Mouse (Mus musculus) lung, postnatal 25 days (tissue): ENCODE results near the gene Mprip.
"Not testable (repeated sequence)": the region's sequence is repeated elsewhere in the genome, so short reads cannot be mapped to it uniquely, and the experiment has no call there.

Experiments
- DNase-seq: peaks from one replicate; pipeline ENCODE4 v3.0.0; 2022; ENCODE audit warnings: low spot score

Mprip gene

DNA sequence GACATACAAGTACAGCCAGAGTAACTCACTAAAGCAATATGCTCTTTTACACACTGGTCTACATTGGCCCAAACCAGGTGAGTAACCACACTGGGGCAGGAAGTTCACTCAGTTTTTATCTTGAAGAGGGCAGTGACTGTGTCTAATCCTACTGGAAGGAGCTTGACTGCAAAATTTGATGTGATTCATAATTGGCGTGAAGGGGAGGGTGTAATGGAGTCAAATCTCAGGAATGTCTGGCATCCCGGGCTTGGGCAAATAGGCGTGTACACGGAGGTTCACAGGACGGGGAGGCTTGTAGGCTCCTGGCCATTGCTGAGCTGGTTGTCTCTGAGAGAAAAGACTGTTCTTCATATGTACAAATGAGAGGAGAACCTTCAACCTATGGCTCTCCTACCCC, 5.8 kb upstream of the Mprip start:
- DNase-seq: peak; percentile 72

GRCm38 (mm10) chr11:59656016-59656415, 5.1 kb upstream of the Mprip start:
- peak; percentile 63 for DNase-seq

DNA sequence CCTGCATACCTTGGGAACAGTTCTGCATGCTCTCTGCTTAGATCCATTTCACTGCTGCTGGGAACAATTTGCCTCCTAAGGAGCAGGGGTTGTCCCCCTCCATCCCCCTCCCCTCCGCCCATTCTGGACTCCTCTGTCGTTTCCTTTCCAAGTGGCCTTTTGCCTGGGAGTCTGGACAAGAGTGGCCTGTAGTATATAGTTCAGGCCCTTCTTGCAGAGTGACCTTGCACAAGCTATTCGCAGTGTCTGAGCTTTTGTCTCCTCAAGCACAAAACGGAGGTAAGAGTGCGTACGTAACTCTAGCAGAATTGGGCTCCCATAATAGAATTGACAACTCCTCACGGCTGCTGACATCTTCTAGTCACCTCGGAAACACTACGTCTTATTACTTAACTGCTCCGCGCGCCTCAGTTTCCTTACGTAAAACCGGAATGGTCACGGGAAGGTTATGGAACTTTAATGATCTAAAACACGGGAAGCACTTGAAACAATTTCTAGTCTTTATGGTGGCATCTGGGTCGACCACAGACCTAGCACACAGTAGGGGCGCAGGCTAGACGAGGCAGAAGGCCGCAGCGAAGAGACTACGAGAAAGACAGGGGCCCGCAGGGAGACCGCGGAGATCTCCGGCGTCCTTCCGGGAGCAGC, 620 bp downstream of the Mprip start:
- DNase-seq: no peak

GRCm38 (mm10) chr11:59662249-59662788, 1.2 kb downstream of the Mprip start:
- DNase-seq: peak; percentile 97

DNA sequence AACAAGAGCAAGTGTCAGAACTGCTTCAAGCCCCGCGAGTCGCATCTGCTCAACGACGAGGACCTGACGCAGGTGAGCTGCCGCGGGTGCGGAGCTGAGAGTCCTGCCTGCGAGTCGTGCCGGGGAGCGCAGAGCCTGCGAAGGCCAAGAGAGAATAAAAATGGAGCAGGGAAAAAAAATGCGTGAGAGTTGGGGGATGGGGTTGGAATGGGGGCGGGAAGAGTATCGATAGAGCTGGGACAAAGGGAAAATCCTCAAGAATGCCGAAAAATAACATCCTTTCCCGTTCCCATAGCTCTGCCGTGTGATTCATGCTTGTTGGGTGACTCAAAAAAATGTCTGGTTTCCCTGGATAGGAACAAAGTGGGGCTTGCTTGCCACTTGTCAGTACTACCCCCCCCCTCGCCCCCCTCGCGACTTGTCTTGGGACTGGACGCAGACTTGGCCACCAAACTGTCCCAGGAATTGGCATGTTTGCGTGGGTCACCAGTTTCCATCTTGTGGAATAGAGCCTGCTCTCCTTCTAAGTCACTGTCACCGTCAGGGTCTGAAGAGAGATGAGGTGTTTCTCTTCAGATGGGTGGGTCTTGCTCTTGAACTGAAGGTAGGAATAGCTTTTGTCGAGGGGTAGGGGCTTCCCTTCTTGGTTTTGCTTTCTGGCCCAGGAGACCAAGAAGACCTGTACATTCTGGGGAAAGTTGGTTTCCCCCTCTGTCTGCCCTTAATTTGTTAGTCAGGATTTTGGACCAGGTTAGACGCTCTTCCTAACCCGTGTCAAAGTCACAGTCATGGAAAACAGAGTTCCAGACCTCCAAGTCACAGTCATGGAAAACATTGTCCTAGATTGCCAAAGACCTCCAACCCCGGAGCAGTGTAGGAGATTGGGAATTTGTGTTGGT, 2.0 kb downstream of the Mprip start:
- DNase-seq: no peak

DNA sequence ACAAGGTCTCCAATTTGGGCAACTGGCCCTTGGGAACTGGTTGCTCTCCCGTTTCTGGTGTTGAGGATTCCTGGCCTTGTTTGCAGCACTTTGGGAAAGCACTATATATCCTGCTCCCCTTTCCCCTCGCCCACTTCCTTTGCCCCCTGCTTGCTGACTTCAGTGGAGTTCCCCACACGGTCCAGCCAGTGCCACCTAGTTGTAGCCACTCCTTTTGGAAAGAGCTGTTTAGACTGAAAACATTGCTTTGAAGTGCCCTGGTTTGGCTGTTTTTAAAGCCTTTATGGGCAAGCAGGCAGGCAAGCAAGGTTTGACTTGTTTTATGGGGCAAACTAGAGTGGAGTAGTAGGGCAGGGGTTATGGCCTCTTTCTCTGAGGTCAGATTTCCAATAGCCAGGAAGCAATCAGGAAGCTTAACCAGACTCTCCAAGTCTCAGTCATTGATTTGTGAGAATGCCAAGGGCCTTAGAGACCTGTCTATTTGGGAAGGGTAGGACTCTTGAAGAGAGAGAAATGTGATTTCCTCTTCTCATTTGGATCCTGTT, 2.7 kb downstream of the Mprip start:
- no peak for DNase-seq

GRCm38 (mm10) chr11:59664818-59665217, 3.7 kb downstream of the Mprip start:
- DNase-seq: peak; percentile 77

DNA sequence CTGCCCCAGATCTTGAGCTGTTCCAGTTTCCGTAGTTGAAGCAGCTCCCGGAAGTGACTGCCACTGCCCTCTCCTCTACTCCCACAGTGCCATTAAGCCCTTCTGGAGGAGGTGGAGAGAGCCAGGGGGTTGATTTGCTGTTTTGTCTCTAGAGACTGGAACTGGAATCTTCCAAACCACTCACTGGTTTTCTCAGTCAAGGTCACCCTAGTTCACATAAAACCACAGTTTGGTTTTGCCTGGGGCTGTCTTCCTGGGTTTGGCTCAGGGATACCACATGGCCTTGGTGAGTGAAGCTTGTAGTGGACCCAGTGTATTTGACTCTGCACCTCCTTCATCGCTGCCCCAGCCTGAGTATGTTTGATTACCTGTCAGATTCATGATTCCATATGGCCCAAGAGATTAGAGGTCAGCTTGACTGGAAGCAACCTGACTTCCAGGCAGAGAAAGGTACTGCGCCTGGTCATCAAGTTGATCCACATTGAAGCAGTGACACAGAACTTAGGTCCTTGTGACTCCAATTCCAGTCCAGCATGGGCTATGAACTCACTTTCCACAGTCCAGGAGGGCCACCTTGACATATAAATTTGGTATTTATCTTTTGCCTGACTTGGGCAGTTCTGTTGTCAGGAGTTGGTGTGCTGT, 10.1 kb downstream of the Mprip start:
- no peak for DNase-seq

DNA sequence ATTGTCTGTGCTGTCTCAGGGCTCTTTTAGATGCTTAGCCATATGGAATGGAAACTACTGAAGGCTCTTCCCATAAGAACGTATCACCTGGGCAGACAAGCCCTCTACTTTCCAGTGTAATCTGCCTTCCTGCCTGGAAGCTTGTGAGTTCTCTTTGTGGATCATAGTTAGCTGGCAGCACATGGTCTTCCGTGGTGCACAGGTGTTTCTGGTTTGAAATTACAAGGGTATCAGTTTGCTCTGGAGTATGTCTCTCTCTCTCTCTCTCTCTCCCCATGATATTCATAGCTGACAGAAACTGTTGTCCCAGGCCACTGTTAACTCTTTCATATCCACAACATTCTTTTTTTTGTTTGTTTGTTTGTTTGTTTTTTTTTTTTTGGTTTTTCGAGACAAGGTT, 12.9 kb downstream of the Mprip start:
- DNase-seq: no peak

DNA sequence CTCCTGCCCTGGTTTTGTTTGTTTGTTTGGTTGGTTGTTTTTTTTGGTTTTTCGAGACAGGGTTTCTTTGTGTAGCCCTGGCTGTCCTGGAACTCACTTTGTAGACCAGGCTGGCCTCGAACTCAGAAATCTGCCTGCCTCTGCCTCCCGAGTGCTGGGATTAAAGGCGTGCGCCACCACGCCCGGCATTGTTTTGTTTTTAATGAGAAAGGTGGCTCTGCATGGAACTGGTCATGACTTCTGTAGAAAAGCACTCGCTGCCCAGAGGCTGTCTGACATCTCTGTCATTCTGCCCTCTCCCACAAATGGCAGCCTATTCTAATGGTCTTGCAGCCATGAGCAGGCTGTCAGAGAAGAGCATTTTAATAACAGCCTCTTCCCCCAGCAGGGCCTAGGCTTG, 13.6 kb downstream of the Mprip start:
- DNase-seq: not testable (repeated sequence)

DNA sequence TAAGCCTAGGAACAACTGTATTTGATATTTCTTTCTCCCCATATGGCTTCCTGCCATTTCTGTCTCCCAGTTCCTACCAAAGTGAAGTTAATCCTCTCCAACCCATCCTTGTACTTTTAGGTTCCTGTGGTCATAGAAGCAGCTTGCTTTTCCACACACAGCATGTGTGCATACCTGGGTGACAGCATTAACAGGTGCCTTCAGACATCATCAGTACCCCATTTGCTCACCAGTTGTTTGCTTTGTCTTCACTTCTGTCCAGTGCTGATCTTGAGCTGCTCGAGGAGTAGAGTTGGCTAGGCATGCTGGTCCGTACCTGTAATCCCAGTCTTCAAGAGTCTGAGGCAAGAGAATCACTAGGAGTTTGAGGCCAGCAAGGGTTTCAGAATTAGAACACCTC, 16.7 kb downstream of the Mprip start:
- no peak for DNase-seq

- DNase-seq: no peak
Measured at GRCm38 (mm10) chr11:59678693-59679092, 17.6 kb downstream of the Mprip start.

DNA sequence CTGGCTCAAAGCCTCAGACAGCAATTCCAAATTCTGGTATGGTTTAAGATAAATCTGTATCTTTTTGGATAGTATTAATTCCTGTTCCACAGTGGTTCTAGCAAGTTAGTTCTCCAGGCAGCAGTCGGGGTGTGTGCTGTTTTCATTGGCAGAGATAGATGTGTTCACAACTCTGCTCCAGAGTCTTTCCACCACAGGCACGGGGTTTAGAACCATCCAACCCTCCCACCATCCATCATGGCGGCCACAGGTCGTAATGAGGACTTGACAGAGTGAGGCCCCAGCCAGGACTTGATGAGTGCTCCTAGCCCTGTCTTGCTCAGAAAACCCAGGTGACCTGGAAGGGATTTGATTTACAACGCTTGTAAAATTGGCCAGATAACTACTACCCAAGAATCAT, 19.0 kb downstream of the Mprip start:
- DNase-seq: no peak

DNA sequence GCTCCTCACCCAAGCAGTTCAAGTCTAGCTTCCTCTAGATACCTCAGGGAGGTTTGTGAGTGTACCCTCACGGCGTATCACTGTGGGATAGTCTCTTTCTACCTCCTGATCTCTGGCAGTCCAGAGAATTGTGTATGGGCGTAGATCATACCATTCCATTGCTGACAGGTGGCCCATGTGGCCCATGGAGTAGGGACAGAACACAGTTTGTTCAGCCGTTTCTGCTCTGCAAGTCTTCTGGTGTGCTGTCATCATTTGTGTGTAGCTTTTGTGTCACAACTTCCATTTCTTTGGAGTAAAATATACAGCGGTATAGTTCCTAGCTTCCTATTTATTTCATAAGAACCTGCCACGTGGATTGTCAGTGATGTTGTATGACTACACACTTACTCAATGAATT, 23.9 kb downstream of the Mprip start:
- no peak for DNase-seq

- peak; percentile 56 for DNase-seq
Measured at GRCm38 (mm10) chr11:59694533-59694932, 33.4 kb downstream of the Mprip start.

DNA sequence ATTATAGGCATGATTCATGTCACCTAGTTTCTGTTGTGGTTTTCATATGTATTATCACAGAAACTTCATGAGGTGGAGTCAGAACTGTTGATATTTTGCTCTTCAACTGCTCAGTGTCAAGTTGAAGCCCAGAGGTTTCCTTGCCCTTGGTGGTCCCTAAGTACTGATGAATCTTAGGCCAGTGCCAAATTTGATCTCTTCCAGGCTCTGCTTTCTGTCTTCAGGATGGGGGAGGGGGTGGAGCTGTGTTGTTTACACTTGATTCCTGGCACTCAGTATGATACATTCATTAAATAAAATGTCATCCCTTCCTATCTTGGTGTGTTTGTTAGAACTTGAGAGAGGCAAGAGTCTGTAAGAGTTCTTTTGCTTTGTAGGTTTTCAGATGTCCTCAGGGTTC, 34.4 kb downstream of the Mprip start:
- no peak for DNase-seq

DNA sequence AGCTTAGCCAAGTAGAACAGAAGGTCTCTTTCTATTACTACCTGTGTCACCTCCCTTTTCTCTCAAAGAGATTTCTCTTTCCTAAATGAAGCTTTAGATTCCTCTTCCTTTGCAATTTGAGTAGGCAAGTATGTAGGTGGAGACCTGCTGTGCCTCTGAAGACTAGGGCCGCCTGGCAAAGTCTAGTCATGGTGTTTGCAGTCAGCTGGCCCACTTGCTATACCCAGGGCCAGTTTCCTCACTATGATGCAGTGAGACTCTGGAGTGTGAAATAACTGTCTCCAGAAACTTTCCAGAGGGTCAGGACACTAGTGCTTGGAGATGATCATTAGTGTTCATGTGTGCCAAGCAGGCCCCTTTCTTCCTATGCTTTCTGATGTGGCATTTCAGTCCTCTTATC, 36.5 kb downstream of the Mprip start:
- DNase-seq: no peak

GRCm38 (mm10) chr11:59700787-59701186, 39.7 kb downstream of the Mprip start:
- DNase-seq: no peak

- DNase-seq: no peak
Measured at GRCm38 (mm10) chr11:59705113-59705512, 44.0 kb downstream of the Mprip start.

DNA sequence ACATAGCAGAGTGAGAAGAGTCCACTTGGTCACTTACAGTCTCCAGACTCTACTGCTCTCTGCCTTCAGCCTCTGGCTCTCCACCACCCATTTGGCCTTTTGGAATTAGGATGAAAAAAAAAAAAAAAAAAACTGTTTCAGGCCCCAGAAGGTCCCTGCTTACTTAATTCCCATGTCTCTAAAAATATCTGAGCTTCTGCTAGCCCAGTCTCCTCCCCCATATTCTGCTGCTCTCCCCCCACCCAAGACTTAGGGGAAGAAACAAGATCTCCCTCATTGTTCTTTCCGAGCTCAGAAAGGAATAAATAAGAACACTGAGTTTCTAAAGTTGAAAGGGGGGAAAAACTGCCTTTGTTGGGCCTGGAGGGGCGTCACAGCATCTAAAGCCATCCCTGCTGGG, 46.4 kb downstream of the Mprip start:
- no peak for DNase-seq

DNA sequence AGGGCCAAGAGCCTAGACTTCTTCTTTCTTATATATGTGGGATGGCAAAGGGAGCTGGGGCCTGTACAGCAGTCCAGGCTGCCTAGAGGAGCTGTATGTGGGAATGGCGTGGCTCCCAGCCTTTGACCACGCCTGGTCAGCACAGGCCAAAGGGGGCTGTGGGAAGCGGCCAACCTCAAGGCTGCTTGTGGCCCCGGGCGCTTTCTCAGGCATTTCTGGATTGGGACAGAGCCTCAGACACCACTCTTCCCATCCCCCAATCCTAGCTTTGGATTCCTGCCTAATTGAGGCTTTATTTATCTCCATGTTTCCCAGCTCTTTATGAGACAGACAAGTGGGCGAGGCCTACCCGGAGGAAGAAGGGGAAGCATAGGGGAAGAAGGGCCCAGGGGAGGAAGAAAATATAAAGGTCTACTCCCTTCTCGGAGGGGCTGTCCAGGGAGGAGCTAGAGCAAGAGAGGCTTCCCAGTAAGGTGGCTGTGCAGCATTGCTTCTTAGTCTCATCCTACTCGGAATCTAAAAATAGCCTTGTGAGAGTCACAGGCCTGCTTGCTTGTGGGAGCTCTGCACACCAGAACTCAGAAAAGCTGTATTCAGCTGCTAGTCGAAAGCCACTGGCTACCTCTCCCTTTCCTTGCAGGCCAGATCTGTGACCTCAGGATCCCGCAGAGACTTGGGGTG, 47.0 kb downstream of the Mprip start:
- DNase-seq: peak; percentile 77

GRCm38 (mm10) chr11:59715424-59715840, 54.3 kb downstream of the Mprip start:
- DNase-seq: peak; percentile 72
